Mouse (Mus musculus) retina, postnatal 7 days (tissue): ENCODE results near the gene Ppp4r1.

Experiments used
- DNase-seq: peaks from one replicate; pipeline ENCODE4 v3.0.0-alpha.2; 2012; ENCODE audit warnings: low read depth, low spot score

Ppp4r1 gene

DNA sequence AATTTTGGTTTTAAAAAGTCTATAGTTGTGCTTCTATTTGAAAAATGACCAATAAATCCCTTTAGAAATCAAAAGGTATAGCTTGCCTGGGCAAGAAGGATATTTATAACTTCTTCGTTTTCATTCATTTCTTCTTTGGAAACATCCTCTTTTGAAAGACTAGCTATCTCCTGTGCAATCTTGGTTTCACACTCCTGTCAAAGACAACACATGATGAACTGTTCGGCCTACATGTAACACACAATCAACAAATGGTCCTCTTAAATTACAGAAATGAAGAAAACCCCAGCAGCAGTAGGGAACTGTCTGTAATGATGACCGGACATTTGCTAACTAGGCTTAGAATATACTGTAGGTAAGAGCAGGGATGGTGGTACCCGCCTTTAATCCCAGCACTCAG, 71.6 kb downstream of the Ppp4r1 start:
- DNase-seq: no peak

DNA sequence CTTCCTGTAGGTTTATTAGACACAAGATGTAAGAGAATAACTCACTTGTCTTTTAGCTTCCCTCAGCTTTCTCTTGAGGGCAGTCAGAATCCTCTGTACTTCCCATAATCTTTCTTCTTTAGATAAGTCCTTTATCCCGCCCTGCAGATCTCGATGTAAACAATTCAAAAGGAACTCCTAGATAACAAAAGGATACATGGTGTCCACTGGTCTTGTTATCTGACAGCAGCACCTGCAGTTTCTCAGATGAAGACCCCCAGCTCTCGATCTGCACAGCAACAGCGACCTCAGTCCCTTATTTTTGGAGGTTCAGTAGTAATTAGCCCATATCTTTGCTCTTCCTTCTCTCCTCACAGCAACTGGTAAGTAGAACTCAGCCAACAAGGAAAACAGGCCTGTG, 75.2 kb downstream of the Ppp4r1 start:
- DNase-seq: no peak

- peak; percentile 44 for DNase-seq
Measured at GRCm38 (mm10) chr17:65862579-65862978, 80.2 kb downstream of the Ppp4r1 start.

DNA sequence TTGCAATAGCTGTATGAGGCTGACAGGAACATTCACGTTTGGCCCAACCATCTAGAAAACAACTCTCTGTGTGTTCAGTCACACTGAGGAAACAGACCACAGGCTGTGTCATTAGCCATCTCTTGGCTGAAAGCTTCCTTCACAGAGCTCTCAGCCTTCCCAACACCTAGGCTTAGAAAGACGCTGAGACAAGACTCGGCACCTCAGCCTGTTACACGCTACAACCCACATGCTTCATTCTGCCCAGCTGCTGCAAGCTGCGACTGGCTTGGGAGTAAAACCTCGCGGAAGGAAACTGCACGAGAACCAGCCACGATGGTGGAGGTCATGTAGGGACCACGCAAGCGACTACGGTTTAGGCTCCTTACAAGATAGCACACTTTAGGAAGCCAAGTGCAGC, 81.5 kb downstream of the Ppp4r1 start:
- no peak for DNase-seq

- DNase-seq: peak; percentile 46
Measured at GRCm38 (mm10) chr17:65864742-65865141, 82.4 kb downstream of the Ppp4r1 start.

DNA sequence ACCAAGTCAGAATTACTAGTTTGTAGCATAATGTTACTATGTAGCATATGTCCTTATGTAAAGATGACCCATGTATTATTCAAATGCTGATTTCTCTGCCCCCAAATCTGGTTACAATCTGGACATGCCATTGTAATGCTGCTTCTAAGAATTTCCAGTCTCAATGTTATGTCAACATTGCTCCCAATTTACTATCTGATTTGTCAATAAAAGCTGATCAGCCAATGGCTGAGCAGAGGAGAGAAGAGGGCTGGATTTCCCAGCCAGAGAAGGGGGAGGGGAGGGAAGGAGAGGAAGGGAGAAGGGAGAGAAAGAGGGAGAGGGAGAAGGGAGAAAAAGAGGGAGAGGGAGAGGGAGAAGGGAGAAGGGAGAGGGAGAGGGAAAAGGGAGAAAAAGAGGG, 82.9 kb downstream of the Ppp4r1 start:
- no peak for DNase-seq

DNA sequence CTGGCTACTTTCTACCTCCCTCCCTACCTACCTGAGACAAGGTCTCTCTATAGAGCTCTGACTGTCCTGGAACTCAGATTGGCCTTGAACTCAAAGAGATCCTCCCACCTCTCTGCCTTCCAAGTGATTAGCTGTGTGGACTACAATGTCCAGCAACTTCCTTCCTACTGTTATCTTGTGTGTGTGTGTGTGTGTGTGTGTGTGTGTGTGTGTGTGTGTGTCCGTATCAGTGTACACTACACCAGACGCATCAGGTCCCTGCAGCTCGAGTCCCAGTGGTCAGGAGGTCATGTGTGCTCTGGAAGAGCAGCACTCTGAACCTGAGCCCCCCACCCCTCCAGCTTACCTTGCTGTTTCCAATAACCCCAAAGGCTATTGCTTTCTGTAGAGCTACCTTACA, 83.8 kb downstream of the Ppp4r1 start:
- DNase-seq: no peak

GRCm38 (mm10) chr17:65867996-65868395, 85.6 kb downstream of the Ppp4r1 start:
- no peak for DNase-seq

DNA sequence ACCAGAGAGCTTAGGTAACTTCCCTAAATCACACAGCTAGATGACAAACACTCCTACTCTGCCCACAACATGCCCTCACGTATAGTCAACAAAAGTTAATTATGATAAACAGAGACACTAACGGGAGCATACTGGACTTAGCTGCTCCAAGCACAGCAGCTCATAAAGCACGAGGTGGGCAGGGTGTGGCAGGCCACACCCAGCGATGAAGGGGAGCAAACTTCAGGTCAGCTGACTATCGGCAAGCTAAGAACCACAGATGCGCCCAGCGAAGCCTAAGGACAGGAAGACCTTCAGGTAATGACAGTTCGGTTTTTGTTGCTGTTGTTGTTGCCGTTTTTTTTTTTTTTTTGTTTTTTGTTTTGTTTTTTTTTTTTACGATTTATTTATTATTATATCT, 87.3 kb downstream of the Ppp4r1 start:
- no peak for DNase-seq

DNA sequence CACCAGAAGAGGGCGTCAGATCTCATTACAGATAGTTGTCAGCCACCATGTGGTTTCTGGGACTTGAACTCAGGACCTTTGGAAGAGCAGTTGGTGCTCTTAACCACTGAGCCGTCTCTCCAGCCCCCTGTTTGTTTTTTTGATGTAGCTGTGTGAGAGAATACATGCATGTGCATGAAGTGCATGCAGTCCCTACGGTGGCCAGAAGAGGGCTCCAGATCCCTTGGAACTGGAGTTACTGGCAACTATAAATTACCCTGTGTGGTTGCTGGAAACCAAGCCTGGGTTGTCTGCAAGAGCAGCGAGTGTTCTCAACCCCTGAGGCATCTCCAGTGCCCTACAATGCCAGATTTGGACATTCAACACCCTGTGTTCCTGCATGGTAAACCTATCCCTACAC, 87.8 kb downstream of the Ppp4r1 start:
- DNase-seq: peak; percentile 50

- DNase-seq: no peak
Measured at GRCm38 (mm10) chr17:65871641-65872041, 89.3 kb downstream of the Ppp4r1 start.

DNA sequence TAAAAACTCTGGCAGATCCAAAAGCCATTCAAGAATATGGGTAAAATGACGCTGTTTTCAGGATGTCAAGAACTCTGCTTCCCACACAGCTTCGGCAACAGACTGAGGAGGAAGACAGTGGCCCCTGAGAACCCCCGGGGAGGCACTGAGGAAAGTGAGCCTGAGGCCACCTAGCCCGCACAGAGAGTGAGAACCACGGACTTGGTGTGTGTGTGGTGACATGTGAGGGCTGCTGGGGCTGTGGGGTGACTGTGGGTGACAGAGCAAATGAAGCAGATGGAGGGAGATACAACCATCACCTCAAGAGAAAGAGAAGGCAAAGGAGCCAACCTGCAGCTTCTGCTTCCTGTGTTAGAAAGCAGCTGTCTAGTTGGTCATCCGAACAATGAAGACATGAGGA, 89.7 kb downstream of the Ppp4r1 start:
- DNase-seq: no peak

DNA sequence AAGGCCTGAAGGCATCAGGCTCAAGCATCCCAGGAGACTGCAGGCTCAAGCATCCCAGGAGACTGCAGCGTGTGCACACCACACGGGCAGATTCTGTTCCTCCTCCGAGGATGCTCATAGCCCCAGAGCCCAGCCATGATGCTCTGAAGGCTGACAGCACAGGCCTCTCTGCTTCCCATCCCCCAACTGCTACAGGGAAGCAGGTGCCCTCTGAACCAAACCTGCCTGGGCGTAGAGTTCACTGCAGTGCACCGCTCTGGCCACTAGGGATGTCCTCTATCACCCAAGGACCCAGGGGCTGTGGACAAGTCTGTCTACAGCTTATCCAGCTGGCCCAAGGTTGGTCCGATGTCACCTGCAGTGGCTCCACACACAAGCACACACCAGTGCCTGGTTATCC, 90.3 kb downstream of the Ppp4r1 start:
- peak; percentile 29 for DNase-seq

DNA sequence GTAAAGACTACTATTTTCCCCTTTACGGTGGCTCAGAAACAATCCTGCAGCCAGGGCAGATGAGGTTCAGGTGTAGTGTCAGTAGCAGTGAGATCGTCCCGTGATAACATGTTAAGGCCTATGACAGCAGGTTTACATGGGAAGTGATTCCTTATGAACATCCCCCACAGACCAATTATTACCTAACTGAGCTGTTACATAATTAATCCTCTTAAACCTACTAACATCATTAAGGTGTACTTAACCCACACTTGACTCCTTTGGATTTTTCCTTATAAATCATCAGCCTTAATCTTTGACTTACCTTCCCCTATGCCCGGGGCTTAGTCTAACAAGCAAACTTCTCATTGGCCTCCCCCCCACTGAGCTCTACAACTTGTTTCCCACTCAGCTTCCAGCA, 90.8 kb downstream of the Ppp4r1 start:
- DNase-seq: no peak

DNA sequence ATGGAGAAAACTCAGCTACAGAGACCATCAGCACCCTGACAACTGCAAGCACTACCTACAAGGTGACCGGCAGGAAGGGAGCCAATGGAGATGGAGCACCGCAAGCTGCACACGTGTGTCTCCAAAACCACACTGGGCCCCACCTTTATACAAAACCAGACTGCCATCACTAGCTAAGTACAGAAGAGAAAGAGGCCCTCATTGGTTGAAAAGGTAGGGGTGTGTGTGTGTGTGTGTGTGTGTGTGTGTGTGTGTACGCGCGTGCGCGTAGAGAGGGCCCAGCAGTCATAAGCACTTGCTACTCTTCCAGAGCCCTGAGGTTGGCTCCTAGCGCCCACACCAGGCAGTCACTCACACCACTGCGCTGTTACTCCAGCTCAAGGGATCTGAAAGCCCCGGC, 91.5 kb downstream of the Ppp4r1 start:
- no peak for DNase-seq

- DNase-seq: no peak
Measured at GRCm38 (mm10) chr17:65877026-65877425, 94.7 kb downstream of the Ppp4r1 start.

- peak; percentile 21 for DNase-seq
Measured at GRCm38 (mm10) chr17:65884061-65884669, 101.8 kb downstream of the Ppp4r1 start.

GRCm38 (mm10) chr17:65884691-65885397, 102.5 kb downstream of the Ppp4r1 start:
- DNase-seq: peak; percentile 97

GRCm38 (mm10) chr17:65885398-65885696, 103.0 kb downstream of the Ppp4r1 start:
- DNase-seq: no peak

GRCm38 (mm10) chr17:65885697-65886529, 103.5 kb downstream of the Ppp4r1 start, which contains the start of gene Ralbp1:
Ralbp1 (minus strand) TSS chr17:65885798.
- DNase-seq: no peak

DNA sequence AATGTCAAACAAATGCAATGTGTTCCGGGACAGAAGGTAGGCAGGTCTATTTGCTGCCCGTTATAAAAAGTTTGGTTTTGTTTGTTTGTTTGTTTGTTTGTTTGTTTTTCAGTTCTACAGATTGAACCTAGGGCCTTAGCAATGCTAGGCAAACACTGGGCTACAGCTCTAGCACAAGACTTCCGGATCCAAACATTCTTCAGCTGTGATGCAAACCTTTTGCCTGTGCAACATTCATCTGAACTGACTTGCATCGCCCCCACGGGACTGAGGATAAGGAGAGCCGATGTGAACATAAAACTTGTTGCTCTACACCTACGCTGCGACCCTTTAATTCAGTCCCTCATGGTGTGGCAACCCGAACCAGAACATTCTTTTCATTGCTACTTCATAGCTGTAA, 104.2 kb downstream of the Ppp4r1 start:
- no peak for DNase-seq

DNA sequence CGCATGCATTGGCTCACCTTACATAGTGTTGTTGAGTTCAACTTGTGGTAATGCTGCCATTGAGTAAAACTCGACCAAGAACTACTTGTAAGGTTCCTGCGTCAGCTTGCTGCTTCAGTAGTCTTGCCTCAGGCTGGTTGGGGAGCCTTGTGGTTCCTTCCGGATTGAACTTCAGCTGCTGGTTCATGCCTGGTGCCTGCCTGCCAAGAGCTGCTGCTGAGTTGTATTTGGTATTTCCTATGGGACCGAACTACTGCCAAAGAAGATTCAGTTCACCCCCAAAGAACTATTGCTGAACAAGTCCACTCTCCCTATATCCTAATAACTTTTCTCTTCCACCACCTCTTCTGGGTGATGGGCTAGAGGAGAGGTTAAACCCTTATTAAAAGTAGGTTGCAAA, 107.1 kb downstream of the Ppp4r1 start:
- no peak for DNase-seq
